ENCODE assay signal across 18 mouse cellular contexts in the genomic region with DNA sequence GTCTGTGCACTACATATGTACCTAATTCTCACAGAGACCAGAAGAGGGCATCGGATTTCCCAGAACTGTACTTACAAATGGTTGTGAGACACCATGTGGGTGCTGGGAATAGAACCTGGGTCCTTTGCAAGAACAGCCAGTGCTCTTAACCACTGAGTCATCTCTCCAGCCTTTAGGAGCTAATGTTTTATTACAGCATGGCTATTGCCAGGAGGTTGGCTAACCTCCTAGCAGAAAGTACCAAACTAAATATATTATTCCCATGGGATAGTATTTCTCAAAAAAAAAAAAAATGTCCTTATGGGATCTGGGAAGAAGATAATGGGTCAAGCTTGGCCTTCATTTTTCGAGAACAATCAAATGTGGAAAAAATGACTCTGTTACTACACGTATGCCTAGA. TPM values are rescaled to one million over a fixed set of nuclear protein-coding genes. Genes with fewer than 3 reads are reported as not detected.
"Had no signal": no experiment of that assay in that cellular context is flagged by ENCODE, and none has a peak within 500 bp of the region (broad histone marks: within the 10 kb centered on the region; RNA-seq: fewer than 3 reads in every experiment).

No protein-coding gene starts in this region.

- H3K4me1 ChIP-seq: neural tube, embryonic 15.5 days; stomach, embryonic 15.5 days had no signal

- H3K27me3 ChIP-seq: neural tube, embryonic 15.5 days; stomach, embryonic 15.5 days had no signal

- DNase-seq: retina, postnatal 1 day; right cerebral cortex, adult 18-20 months; right cerebral cortex, postnatal 14 days; right cerebral cortex, postnatal 25 days; right cerebral cortex, postnatal 4 days; spleen, adult 18-20 months; thymus, adult 18-20 months; thymus, adult 2 months; thymus, postnatal 14 days; thymus, postnatal 25 days; thymus, postnatal 36 days; thymus, postnatal 4 days had no signal

- H3K36me3 ChIP-seq: neural tube, embryonic 13.5 days; neural tube, embryonic 15.5 days; stomach, embryonic 15.5 days had no signal

- H3K9ac ChIP-seq: neural tube, embryonic 13.5 days; neural tube, embryonic 15.5 days; stomach, embryonic 15.5 days had no signal

- H3K4me2 ChIP-seq: neural tube, embryonic 13.5 days; neural tube, embryonic 15.5 days; stomach, embryonic 15.5 days had no signal

- H3K4me3 ChIP-seq: neural tube, embryonic 13.5 days; neural tube, embryonic 15.5 days; stomach, embryonic 15.5 days had no signal

- H3K27ac ChIP-seq: neural tube, embryonic 13.5 days; neural tube, embryonic 15.5 days; stomach, embryonic 15.5 days; stomach, postnatal 0 days had no signal

- H3K9me3 ChIP-seq: neural tube, embryonic 13.5 days; neural tube, embryonic 15.5 days; stomach, embryonic 15.5 days had no signal

RNA-seq across cellular contexts. Expression of gene Ppp1r36, which starts 7.9 kb away (rescaled TPM):
- polyA plus RNA-seq: small intestine, adult 2 months; spleen, adult 2 months; thymus, adult 2 months had no signal
